Mouse (Mus musculus) heart, adult 18-20 months (tissue): ENCODE measurements at regions not wholly inside any gene's neighbourhood (a gene's known extent, or its start where the extent isn't known, plus 50 kb on each side); places are given as distances from the start of the nearest gene placed in this dataset.

Source experiments
- DNase-seq, 2 experiments: peaks; one replicate each; pipeline ENCODE4 v3.0.0; 2021 to 2022; ENCODE audit warnings: mixed read lengths in 1 of 2

- no peak for DNase-seq
Measured at GRCm38 (mm10) chrX:64080717-64081116, 71.3 kb downstream of the Gm6760 start.

- peak in 1 of 2 experiments; percentile 3 for DNase-seq
Measured at GRCm38 (mm10) chrX:64058389-64058788, 93.6 kb downstream of the Gm6760 start.

DNA sequence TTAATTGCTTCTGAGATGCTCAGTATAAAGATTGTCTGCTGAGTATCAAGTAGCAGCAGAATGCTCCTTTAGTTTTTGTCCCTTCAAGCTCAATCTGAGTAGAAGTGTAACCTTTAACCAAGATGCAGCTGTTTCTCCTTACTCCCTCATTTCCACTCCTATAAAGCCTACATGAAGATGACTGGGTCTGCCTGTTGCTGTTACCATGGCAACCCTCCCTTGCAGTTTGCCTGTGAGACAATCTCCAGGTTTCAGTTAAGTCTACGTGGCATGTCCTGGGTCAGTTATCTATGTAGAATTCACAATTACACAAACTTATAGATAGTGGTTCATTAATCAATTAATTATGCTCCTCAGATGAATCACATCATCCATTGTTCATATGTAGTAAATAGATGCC lies 95.2 kb downstream of the Gm6760 start:
- DNase-seq, result no peak
